Mouse (Mus musculus) heart, embryonic 10.5 days (tissue): Measurements from ENCODE around the gene Abhd12. TPM values are rescaled to one million over a fixed set of nuclear protein-coding genes. Genes with fewer than 3 reads are reported as not detected.

Source experiments
- DNase-seq: peaks from one replicate; pipeline ENCODE4 v3.0.0-alpha.2; 2017; ENCODE audit warnings: low spot score
- H3K27ac ChIP-seq: fragments of 300-500 bp; sonication (generic); 2 replicates; pipeline ENCODE4 v1.5.1; 2016; ENCODE audit warnings: mild to moderate bottlenecking
- H3K27me3 ChIP-seq: fragments of 300-500 bp; sonication (generic); 2 replicates; pipeline ENCODE4 v1.6.1; 2016; ENCODE audit warnings: mild to moderate bottlenecking; ENCODE audit not compliant: poor library complexity, insufficient read depth, severe bottlenecking
- H3K36me3 ChIP-seq: fragments of 300-500 bp; sonication (generic); 2 replicates; pipeline ENCODE4 v1.6.1; 2016; ENCODE audit warnings: mild to moderate bottlenecking, moderate library complexity
- H3K4me1 ChIP-seq: fragments of 300-500 bp; sonication (generic); 2 replicates; pipeline ENCODE4 v1.6.1; 2016; ENCODE audit warnings: mild to moderate bottlenecking
- H3K4me3 ChIP-seq: fragments of 300-500 bp; sonication (generic); 2 replicates; pipeline ENCODE4 v1.5.1; 2016; ENCODE audit warnings: mild to moderate bottlenecking, moderate library complexity
- H3K9me3 ChIP-seq: fragments of 300-500 bp; sonication (generic); 2 replicates; pipeline ENCODE4 v1.6.1; 2016; ENCODE audit warnings: mild to moderate bottlenecking, moderate library complexity
- WGBS: fragments of 180-500 bp; shearing (Covaris S2); methylation state at CpG from one replicate; pipeline ENCODE4 v1.1.7; 2016; 5-methylcytosine and 5-hydroxymethylcytosine counted together
- polyA plus RNA-seq: library from polyadenylated mRNA; unstranded; fragments of >200 nt; fragmentation: Nextera tagmentation; extraction: Ambion mirVana; gene quantifications from 2 replicates; pipeline ENCODE4 v1.2.1, GENCODE M21; 2016

Abhd12 gene
- polyA plus RNA-seq, 1 experiment from 2014 or later, result 53.7 TPM

- Histone ChIP-seq H3K9me3 (no peaks in the 10 kb centered on the region), H3K4me3 (no peak overlapping the region), H3K27ac (no peak overlapping the region), H3K36me3 (peaks cover 58% of the 10 kb centered on the region), H3K27me3 (no peaks in the 10 kb centered on the region), H3K4me1 (no peaks in the 10 kb centered on the region)
- 94% methylated on average over 4 of the region's 4 CpGs for WGBS
- no peak for DNase-seq
Observed at GRCm38 (mm10) chr2:150835975-150836374, 68.6 kb downstream of the Abhd12 start.

GRCm38 (mm10) chr2:150834616-150835015, 69.9 kb downstream of the Abhd12 start:
- H3K36me3 ChIP-seq, result peaks cover 72% of the 10 kb centered on the region
- H3K27ac ChIP-seq, result no peak overlapping the region
- no peaks in the 10 kb centered on the region for H3K9me3 ChIP-seq
- no peak for DNase-seq
- 90% methylated on average over 7 of the region's 7 CpGs for WGBS
- no peaks in the 10 kb centered on the region for H3K27me3 ChIP-seq
- H3K4me3 ChIP-seq, result no peak overlapping the region
- H3K4me1 ChIP-seq, result no peaks in the 10 kb centered on the region

- no peaks in the 10 kb centered on the region for H3K27me3 ChIP-seq
- H3K4me1 ChIP-seq, result no peaks in the 10 kb centered on the region
- no peak overlapping the region for H3K4me3 ChIP-seq
- H3K36me3 ChIP-seq, result peaks cover 86% of the 10 kb centered on the region
- 87% methylated on average over 7 of the region's 7 CpGs for WGBS
- no peak overlapping the region for H3K27ac ChIP-seq
- no peak for DNase-seq
- H3K9me3 ChIP-seq, result no peaks in the 10 kb centered on the region
Observed at GRCm38 (mm10) chr2:150832029-150832428, 72.5 kb downstream of the Abhd12 start.

GRCm38 (mm10) chr2:150830911-150831441, 73.6 kb downstream of the Abhd12 start:
- peaks cover 94% of the 10 kb centered on the region for H3K36me3 ChIP-seq

GRCm38 (mm10) chr2:150830011-150830410, 74.5 kb downstream of the Abhd12 start:
- H3K27me3 ChIP-seq, result no peaks in the 10 kb centered on the region

More at GRCm38 (mm10) chr2:150830911-150831441, 73.6 kb downstream of the Abhd12 start:
- no peaks in the 10 kb centered on the region for H3K9me3 ChIP-seq
- no peak overlapping the region for H3K4me3 ChIP-seq
- H3K4me1 ChIP-seq, result no peaks in the 10 kb centered on the region
- H3K27me3 ChIP-seq, result no peaks in the 10 kb centered on the region
- no peak overlapping the region for H3K27ac ChIP-seq
- no peak for DNase-seq
- 90% methylated on average over 3 of the region's 3 CpGs for WGBS

GRCm38 (mm10) chr2:150828654-150829053, 75.9 kb downstream of the Abhd12 start:
- no peaks in the 10 kb centered on the region for H3K4me1 ChIP-seq
- H3K4me3 ChIP-seq, result no peak overlapping the region
- DNase-seq, result no peak
- H3K27ac ChIP-seq, result no peak overlapping the region
- H3K27me3 ChIP-seq, result no peaks in the 10 kb centered on the region
- H3K9me3 ChIP-seq, result no peaks in the 10 kb centered on the region
- WGBS, result 77% methylated on average over 4 of the region's 4 CpGs
- H3K36me3 ChIP-seq, result peaks cover 100% of the 10 kb centered on the region

More at GRCm38 (mm10) chr2:150830011-150830410, 74.5 kb downstream of the Abhd12 start:
- Histone ChIP-seq H3K9me3 (no peaks in the 10 kb centered on the region), H3K27ac (no peak overlapping the region), H3K36me3 (peaks cover 98% of the 10 kb centered on the region), H3K4me1 (no peaks in the 10 kb centered on the region), H3K4me3 (no peak overlapping the region)
- DNase-seq, result no peak
- whole genome bisulfite sequencing, result 87% methylated on average over 2 of the region's 2 CpGs

GRCm38 (mm10) chr2:150828164-150828563, 76.4 kb downstream of the Abhd12 start:
- Histone ChIP-seq H3K9me3 (no peaks in the 10 kb centered on the region), H3K27ac (no peak overlapping the region), H3K27me3 (no peaks in the 10 kb centered on the region), H3K4me3 (no peak overlapping the region), H3K36me3 (peaks cover 100% of the 10 kb centered on the region), H3K4me1 (no peaks in the 10 kb centered on the region)
- DNase-seq, result no peak
- WGBS, result 82% methylated on average over 3 of the region's 3 CpGs

GRCm38 (mm10) chr2:150826426-150826825, 78.1 kb downstream of the Abhd12 start:
- H3K27me3 ChIP-seq, result no peaks in the 10 kb centered on the region
- no peaks in the 10 kb centered on the region for H3K9me3 ChIP-seq
- no peak overlapping the region for H3K4me3 ChIP-seq
- no peaks in the 10 kb centered on the region for H3K4me1 ChIP-seq
- 81% methylated on average over 3 of the region's 3 CpGs for WGBS
- no peak for DNase-seq
- H3K27ac ChIP-seq, result no peak overlapping the region
- H3K36me3 ChIP-seq, result peaks cover 99% of the 10 kb centered on the region

- Histone ChIP-seq H3K27me3 (no peaks in the 10 kb centered on the region), H3K27ac (no peak overlapping the region), H3K9me3 (no peaks in the 10 kb centered on the region), H3K36me3 (peaks cover 97% of the 10 kb centered on the region), H3K4me3 (no peak overlapping the region), H3K4me1 (no peaks in the 10 kb centered on the region)
- WGBS, result 84% methylated on average over 8 of the region's 8 CpGs
- no peak for DNase-seq
Observed at GRCm38 (mm10) chr2:150822987-150823386, 81.6 kb downstream of the Abhd12 start.

GRCm38 (mm10) chr2:150820720-150821119, 83.8 kb downstream of the Abhd12 start:
- Histone ChIP-seq H3K4me1 (no peaks in the 10 kb centered on the region), H3K27ac (no peak overlapping the region), H3K27me3 (no peaks in the 10 kb centered on the region), H3K36me3 (peaks cover 97% of the 10 kb centered on the region), H3K4me3 (no peak overlapping the region), H3K9me3 (no peaks in the 10 kb centered on the region)
- WGBS, result 91% methylated on average over 8 of the region's 8 CpGs
- no peak for DNase-seq

- no peaks in the 10 kb centered on the region for H3K4me1 ChIP-seq
- H3K36me3 ChIP-seq, result peaks cover 97% of the 10 kb centered on the region
Observed at GRCm38 (mm10) chr2:150818742-150819141, 85.8 kb downstream of the Abhd12 start.

GRCm38 (mm10) chr2:150816676-150817402, 87.7 kb downstream of the Abhd12 start:
- WGBS, result 92% methylated on average over 18 of the region's 18 CpGs
- Histone ChIP-seq H3K36me3 (peaks cover 98% of the 10 kb centered on the region), H3K4me1 (no peaks in the 10 kb centered on the region), H3K27me3 (no peaks in the 10 kb centered on the region), H3K27ac (no peak overlapping the region), H3K9me3 (no peaks in the 10 kb centered on the region), H3K4me3 (no peak overlapping the region)
- no peak for DNase-seq

More at GRCm38 (mm10) chr2:150818742-150819141, 85.8 kb downstream of the Abhd12 start:
- DNase-seq, result no peak
- Histone ChIP-seq H3K27me3 (no peaks in the 10 kb centered on the region), H3K4me3 (no peak overlapping the region), H3K9me3 (no peaks in the 10 kb centered on the region), H3K27ac (no peak overlapping the region)
- 85% methylated on average over 8 of the region's 8 CpGs for WGBS

GRCm38 (mm10) chr2:150812816-150813215, 91.7 kb downstream of the Abhd12 start:
- H3K9me3 ChIP-seq, result no peaks in the 10 kb centered on the region
- no peaks in the 10 kb centered on the region for H3K4me1 ChIP-seq
- H3K36me3 ChIP-seq, result peaks cover 100% of the 10 kb centered on the region
- no peak for DNase-seq
- WGBS, result 90% methylated on average over 6 of the region's 6 CpGs
- H3K27ac ChIP-seq, result no peak overlapping the region
- H3K27me3 ChIP-seq, result no peaks in the 10 kb centered on the region
- no peak overlapping the region for H3K4me3 ChIP-seq
